Comparison of ENCODE assay signal across 27 mouse cellular contexts in genomic region chr6:124446024-124446423, GRCm38 (mm10). TPM values are rescaled to one million over a fixed set of nuclear protein-coding genes. Genes with fewer than 3 reads are reported as not detected.
"Had no signal": no experiment of that assay in that cellular context is flagged by ENCODE, and none has a peak within 500 bp of the region (broad histone marks: within the 10 kb centered on the region; RNA-seq: fewer than 3 reads in every experiment).

No protein-coding gene starts in this region.

- H3K27me3 ChIP-seq: embryonic facial prominence, embryonic 12.5 days; embryonic facial prominence, embryonic 13.5 days; embryonic facial prominence, embryonic 15.5 days; forebrain, embryonic 12.5 days; forebrain, embryonic 13.5 days; forebrain, embryonic 15.5 days had no signal

- H3K4me1 ChIP-seq: embryonic facial prominence, embryonic 10.5 days; embryonic facial prominence, embryonic 12.5 days; embryonic facial prominence, embryonic 13.5 days; embryonic facial prominence, embryonic 15.5 days; forebrain, embryonic 10.5 days; forebrain, embryonic 12.5 days; forebrain, embryonic 13.5 days; forebrain, embryonic 15.5 days had no signal

- ATAC-seq: forebrain, embryonic 13.5 days; forebrain, embryonic 15.5 days; forebrain, embryonic 16.5 days; forebrain, postnatal 0 days had no signal

- DNase-seq: cerebellum, adult 2 months; cerebellum, adult 8-10 months; cerebellum, adult 9-10 months; cerebellum, adult 9-11 months; cerebellum, postnatal 10 days; cerebellum, postnatal 14 days; cerebellum, postnatal 25 days; cerebellum, postnatal 36 days; embryo, embryonic 11 days; forebrain, postnatal 0 days; gastrocnemius, adult 2 months; gastrocnemius, postnatal 10 days; gastrocnemius, postnatal 14 days; gastrocnemius, postnatal 25 days; gastrocnemius, postnatal 36 days; heart, adult 18-20 months; heart, adult 2 months had no signal

- H3K9me3 ChIP-seq: embryonic facial prominence, embryonic 10.5 days; embryonic facial prominence, embryonic 12.5 days; embryonic facial prominence, embryonic 13.5 days; embryonic facial prominence, embryonic 15.5 days; forebrain, embryonic 10.5 days; forebrain, embryonic 12.5 days; forebrain, embryonic 13.5 days; forebrain, embryonic 15.5 days had no signal

- H3K4me2 ChIP-seq: embryonic facial prominence, embryonic 12.5 days; embryonic facial prominence, embryonic 13.5 days; embryonic facial prominence, embryonic 15.5 days; forebrain, embryonic 12.5 days; forebrain, embryonic 13.5 days; forebrain, embryonic 15.5 days had no signal

- H3K36me3 ChIP-seq: embryonic facial prominence, embryonic 10.5 days; embryonic facial prominence, embryonic 13.5 days; embryonic facial prominence, embryonic 15.5 days; forebrain, embryonic 10.5 days had no signal

- H3K4me3 ChIP-seq: embryonic facial prominence, embryonic 10.5 days; embryonic facial prominence, embryonic 12.5 days; embryonic facial prominence, embryonic 13.5 days; embryonic facial prominence, embryonic 15.5 days; erythroblast, embryonic 14.5 days; forebrain, embryonic 10.5 days; forebrain, embryonic 12.5 days; forebrain, embryonic 13.5 days; forebrain, embryonic 15.5 days; gastrocnemius, adult 2 months; heart, adult 2 months had no signal

- H3K9ac ChIP-seq: embryonic facial prominence, embryonic 12.5 days; embryonic facial prominence, embryonic 13.5 days; embryonic facial prominence, embryonic 15.5 days; forebrain, embryonic 12.5 days; forebrain, embryonic 13.5 days; forebrain, embryonic 15.5 days; forebrain, postnatal 0 days had no signal

- H3K27ac ChIP-seq: embryonic facial prominence, embryonic 10.5 days; embryonic facial prominence, embryonic 12.5 days; embryonic facial prominence, embryonic 13.5 days; embryonic facial prominence, embryonic 15.5 days; forebrain, embryonic 10.5 days; forebrain, embryonic 12.5 days; forebrain, embryonic 13.5 days; forebrain, embryonic 15.5 days; gastrocnemius, adult 2 months; heart, adult 2 months had no signal

RNA-seq across cellular contexts. Expression of gene C1rl, which starts 46.9 kb away (rescaled TPM):
- polyA plus RNA-seq: erythroblast, embryonic 14.5 days had no signal
